Mouse (Mus musculus) liver, embryonic 14.5 days (tissue): ENCODE results near the gene Rbm39.
"Not testable (repeated sequence)": the region's sequence is repeated elsewhere in the genome, so short reads cannot be mapped to it uniquely, and the experiment has no call there.

Experiments used
- CTCF ChIP-seq: IDR thresholded peaks from 2 replicates; pipeline ENCODE4 v1.5.1; 2016; ENCODE audit warnings: antibody characterized with exemption, low read depth, control low read depth
- EP300 ChIP-seq: IDR thresholded peaks from 2 replicates; pipeline ENCODE4 v1.6.1; 2016; ENCODE audit warnings: antibody characterized with exemption, low read depth

DNA sequence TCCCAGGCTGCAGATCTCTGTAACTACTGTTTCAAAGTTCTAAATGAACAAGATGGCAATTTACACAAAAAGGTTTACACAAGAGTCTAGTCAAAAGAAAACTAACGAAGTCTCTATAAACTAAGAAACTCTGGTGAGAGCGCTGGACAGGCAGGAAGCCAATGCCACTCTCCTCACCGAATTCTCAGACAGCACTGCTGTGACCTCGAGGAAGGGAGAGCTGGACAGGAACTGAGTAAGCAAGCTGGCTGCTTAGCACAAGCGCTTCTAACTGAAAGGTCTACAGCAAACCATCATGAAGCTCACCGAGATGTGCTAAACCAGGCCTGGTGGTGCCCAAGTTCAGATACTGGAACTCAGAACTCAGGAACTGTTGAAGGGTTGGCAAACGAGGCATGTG is 9.2 kb upstream of the Rbm39 start:
- not testable (repeated sequence) for TF ChIP-seq EP300, CTCF
